ENCODE assay signal across 8 mouse cellular contexts in the genomic region with DNA sequence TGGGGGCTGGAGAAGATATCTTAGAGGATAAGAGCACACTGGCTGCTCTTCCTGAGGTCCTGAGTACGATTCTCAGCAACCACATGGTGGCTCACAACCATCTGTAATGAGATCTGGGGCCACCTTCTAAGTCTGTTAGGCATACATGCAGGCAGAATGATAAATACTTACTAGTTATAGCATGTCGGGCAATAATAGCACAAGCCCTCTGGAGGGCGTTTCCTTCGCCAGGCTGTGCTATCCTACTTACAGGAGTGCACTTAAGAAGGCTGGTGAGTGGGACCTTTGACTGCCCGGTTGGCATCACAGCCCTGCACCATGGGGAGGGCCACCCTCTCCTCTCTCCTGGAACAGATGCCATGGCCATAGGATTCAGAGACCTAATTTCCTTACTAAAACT.
A peak's percentile ranks its signal among the peaks of the same experiment; 100 is the strongest.
DNase-seq lines count a peak whose midpoint lies in the region; ATAC-seq lines count a peak whose summit lies in the region.

No protein-coding gene starts in this region.

- DNase-seq in cerebellum, adult 18-20 months, result peak; percentile 50
- DNase-seq in cerebellum, adult 11 months, result no peak
- DNase-seq in R1 (ENCODE audit: low read depth, low spot score), result peak; percentile 71

- H3K9me3 ChIP-seq in embryonic facial prominence, embryonic 15.5 days (replicated peaks), result no peaks in the 10 kb centered on the region
- H3K9me3 ChIP-seq in hindbrain, embryonic 12.5 days (replicated peaks), result no peaks in the 10 kb centered on the region
- H3K9me3 ChIP-seq in limb, embryonic 12.5 days, result no peaks in the 10 kb centered on the region
- no peaks in the 10 kb centered on the region for H3K9me3 ChIP-seq in midbrain, embryonic 12.5 days
- H3K9me3 ChIP-seq in stomach, embryonic 16.5 days (replicated peaks; ENCODE audit: control insufficient read depth, low read length), result no peaks in the 10 kb centered on the region

- 2% methylated on average over 5 of the region's 5 CpGs for WGBS in embryonic facial prominence, embryonic 15.5 days
- 5% methylated on average over 5 of the region's 5 CpGs for WGBS in hindbrain, embryonic 12.5 days
- WGBS in limb, embryonic 12.5 days, result 5% methylated on average over 5 of the region's 5 CpGs
- 5% methylated on average over 5 of the region's 5 CpGs for WGBS in midbrain, embryonic 12.5 days
- WGBS in stomach, embryonic 16.5 days, result 3% methylated on average over 5 of the region's 5 CpGs

- peaks cover 7% of the 10 kb centered on the region for H3K36me3 ChIP-seq in embryonic facial prominence, embryonic 15.5 days
- H3K36me3 ChIP-seq in hindbrain, embryonic 12.5 days, result no peaks in the 10 kb centered on the region
- peaks cover 17% of the 10 kb centered on the region for H3K36me3 ChIP-seq in limb, embryonic 12.5 days
- H3K36me3 ChIP-seq in midbrain, embryonic 12.5 days, result peaks cover 14% of the 10 kb centered on the region; the same call in 1 of the 2 replicates
- no peaks in the 10 kb centered on the region for H3K36me3 ChIP-seq in stomach, embryonic 16.5 days (ENCODE audit: control insufficient read depth, insufficient read depth, low read length)

- H3K27ac ChIP-seq in embryonic facial prominence, embryonic 15.5 days (replicated peaks), result peak overlapping the region; percentile 98
- peak overlapping the region; percentile 99 for H3K27ac ChIP-seq in hindbrain, embryonic 12.5 days
- peak overlapping the region; percentile 97 for H3K27ac ChIP-seq in limb, embryonic 12.5 days
- H3K27ac ChIP-seq in midbrain, embryonic 12.5 days (replicated peaks), result peak overlapping the region; percentile 97
- peak overlapping the region; percentile 96 for H3K27ac ChIP-seq in stomach, embryonic 16.5 days (ENCODE audit: low read length)

- no peaks in the 10 kb centered on the region for H3K27me3 ChIP-seq in embryonic facial prominence, embryonic 15.5 days
- H3K27me3 ChIP-seq in hindbrain, embryonic 12.5 days, result 0 out of 2 replicates have a peak, but pooled peaks cover under 1% of the 10 kb centered on the region
- no peaks in the 10 kb centered on the region for H3K27me3 ChIP-seq in limb, embryonic 12.5 days
- no peaks in the 10 kb centered on the region for H3K27me3 ChIP-seq in midbrain, embryonic 12.5 days
- H3K27me3 ChIP-seq in stomach, embryonic 16.5 days (ENCODE audit: control insufficient read depth, insufficient read depth, low read length), result no peaks in the 10 kb centered on the region

- peak overlapping the region; percentile 81 for H3K4me3 ChIP-seq in embryonic facial prominence, embryonic 15.5 days (replicated peaks)
- peak overlapping the region; percentile 85 for H3K4me3 ChIP-seq in hindbrain, embryonic 12.5 days
- peak overlapping the region; percentile 70 for H3K4me3 ChIP-seq in limb, embryonic 12.5 days (replicated peaks)
- peak overlapping the region; percentile 68 for H3K4me3 ChIP-seq in midbrain, embryonic 12.5 days
- H3K4me3 ChIP-seq in stomach, embryonic 16.5 days (replicated peaks; ENCODE audit: low read length), result peak overlapping the region; percentile 67

- H3K4me2 ChIP-seq in embryonic facial prominence, embryonic 15.5 days (replicated peaks), result peak overlapping the region; percentile 58
- H3K4me2 ChIP-seq in hindbrain, embryonic 12.5 days (replicated peaks), result peak overlapping the region; percentile 63
- peak overlapping the region; percentile 65 for H3K4me2 ChIP-seq in limb, embryonic 12.5 days
- peak overlapping the region; percentile 70 for H3K4me2 ChIP-seq in midbrain, embryonic 12.5 days (replicated peaks)
- peak overlapping the region; percentile 83 for H3K4me2 ChIP-seq in stomach, embryonic 16.5 days (ENCODE audit: low read depth, low read length)

- H3K4me1 ChIP-seq in embryonic facial prominence, embryonic 15.5 days, result peaks cover 36% of the 10 kb centered on the region
- peaks cover 26% of the 10 kb centered on the region for H3K4me1 ChIP-seq in hindbrain, embryonic 12.5 days
- H3K4me1 ChIP-seq in limb, embryonic 12.5 days (replicated peaks), result peaks cover 42% of the 10 kb centered on the region
- H3K4me1 ChIP-seq in midbrain, embryonic 12.5 days, result peaks cover 27% of the 10 kb centered on the region
- peaks cover 17% of the 10 kb centered on the region for H3K4me1 ChIP-seq in stomach, embryonic 16.5 days (ENCODE audit: control insufficient read depth, insufficient read depth, low read length)

- ATAC-seq in embryonic facial prominence, embryonic 15.5 days (ENCODE audit: insufficient number of reproducible peaks, low FRiP score, low TSS enrichment, low read depth), result peak; percentile 8; the same call in 1 of the 2 replicates
- ATAC-seq in hindbrain, embryonic 12.5 days (ENCODE audit: low FRiP score), result peak; percentile 30; the same call in 1 of the 2 replicates
- ATAC-seq in limb, embryonic 12.5 days (ENCODE audit: insufficient number of reproducible peaks, insufficient read depth, low FRiP score, low TSS enrichment, low read depth), result no peak; the same call in 1 of the 2 replicates
- ATAC-seq in midbrain, embryonic 12.5 days (ENCODE audit: low FRiP score, low read depth), result peak; percentile 35; the same call in 1 of the 2 replicates
- ATAC-seq in stomach, embryonic 16.5 days (ENCODE audit: insufficient read depth, low FRiP score), result peak; percentile 18; the same call in 1 of the 2 replicates

- H3K9ac ChIP-seq in embryonic facial prominence, embryonic 15.5 days, result peak overlapping the region; percentile 91; the same call in 1 of the 2 replicates
- peak overlapping the region; percentile 93; the same call in 1 of the 2 replicates for H3K9ac ChIP-seq in hindbrain, embryonic 12.5 days
- H3K9ac ChIP-seq in limb, embryonic 12.5 days (replicated peaks), result peak overlapping the region; percentile 83
- peak overlapping the region; percentile 88 for H3K9ac ChIP-seq in midbrain, embryonic 12.5 days (replicated peaks)
- peak overlapping the region; percentile 82 for H3K9ac ChIP-seq in stomach, embryonic 16.5 days (ENCODE audit: low read length)
